Mouse (Mus musculus): ENCODE measurements around the gene Bend7.

Gene Bend7

GRCm38 (mm10) chr2:4717769-4718661 is at the start of gene Bend7:
Gene Bend7, plus strand, starts transcription at chr2:4717831.
- DNase-seq = peak; percentile 14

GRCm38 (mm10) chr2:4668626-4669025 is 49.0 kb upstream of the Bend7 start:
- DNase-seq = no peak

- no peak for DNase-seq
Observed at GRCm38 (mm10) chr2:4669701-4670100, 47.9 kb upstream of the Bend7 start.

GRCm38 (mm10) chr2:4671636-4672035 is 46.0 kb upstream of the Bend7 start:
- DNase-seq = no peak

- DNase-seq = no peak
Observed at GRCm38 (mm10) chr2:4679886-4680285, 37.7 kb upstream of the Bend7 start.

- no peak for DNase-seq
Observed at GRCm38 (mm10) chr2:4711262-4711661, 6.4 kb upstream of the Bend7 start.

GRCm38 (mm10) chr2:4717081-4717768 is 406 bp upstream of the Bend7 start:
- no peak for DNase-seq

- no peak for DNase-seq
Observed at GRCm38 (mm10) chr2:4723088-4723487, 5.5 kb downstream of the Bend7 start.

GRCm38 (mm10) chr2:4730161-4730560 is 12.5 kb downstream of the Bend7 start:
- no peak for DNase-seq

GRCm38 (mm10) chr2:4733971-4734370 is 16.3 kb downstream of the Bend7 start:
- DNase-seq = no peak

- DNase-seq = no peak
Observed at GRCm38 (mm10) chr2:4736095-4736797, 18.6 kb downstream of the Bend7 start.

- DNase-seq = no peak
Observed at GRCm38 (mm10) chr2:4736798-4737155, 19.1 kb downstream of the Bend7 start.

- DNase-seq = no peak
Observed at GRCm38 (mm10) chr2:4751918-4752317, 34.3 kb downstream of the Bend7 start.

GRCm38 (mm10) chr2:4755716-4756115 is 38.1 kb downstream of the Bend7 start:
- no peak for DNase-seq

- no peak for DNase-seq
Observed at GRCm38 (mm10) chr2:4757218-4757617, 39.6 kb downstream of the Bend7 start.

GRCm38 (mm10) chr2:4760741-4761140 is 43.1 kb downstream of the Bend7 start:
- DNase-seq = no peak

- DNase-seq = no peak
Observed at GRCm38 (mm10) chr2:4761906-4762305, 44.3 kb downstream of the Bend7 start.

- DNase-seq = no peak
Observed at GRCm38 (mm10) chr2:4764071-4764470, 46.4 kb downstream of the Bend7 start.

GRCm38 (mm10) chr2:4770376-4770775 is 52.7 kb downstream of the Bend7 start:
- no peak for DNase-seq

- no peak for DNase-seq
Observed at GRCm38 (mm10) chr2:4773911-4774310, 56.3 kb downstream of the Bend7 start.

GRCm38 (mm10) chr2:4777291-4777690 is 59.7 kb downstream of the Bend7 start:
- no peak for DNase-seq

GRCm38 (mm10) chr2:4781641-4782040 is 64.0 kb downstream of the Bend7 start:
- no peak for DNase-seq

- DNase-seq = no peak
Observed at GRCm38 (mm10) chr2:4782401-4782800, 64.8 kb downstream of the Bend7 start.
